Mouse (Mus musculus): ENCODE results near the gene 1700007K13Rik. TPM values are rescaled to one million over a fixed set of nuclear protein-coding genes. Genes with fewer than 3 reads are reported as not detected.
"Not testable (repeated sequence)": the region's sequence is repeated elsewhere in the genome, so short reads cannot be mapped to it uniquely, and the experiment has no call there.

The 1700007K13Rik gene
- polyA plus RNA-seq, 1 experiment from 2014 or later = 3.6 TPM

GRCm38 (mm10) chr2:28495801-28496595, 29.9 kb upstream of the 1700007K13Rik start:
- no peaks in the 10 kb centered on the region for H3K36me3 ChIP-seq
- H3K27me3 ChIP-seq (ENCODE audit: insufficient read depth, poor library complexity, severe bottlenecking) = no peaks in the 10 kb centered on the region
- WGBS = 85% methylated on average over 16 of the region's 16 CpGs
- no peak overlapping the region for H3K27ac ChIP-seq
- H3K9me3 ChIP-seq = no peaks in the 10 kb centered on the region
- no peak overlapping the region for H3K4me3 ChIP-seq
- DNase-seq (ENCODE audit: low spot score) = no peak
- H3K4me1 ChIP-seq (replicated peaks) = peaks cover 13% of the 10 kb centered on the region

GRCm38 (mm10) chr2:28495207-28495756, 29.1 kb upstream of the 1700007K13Rik start:
- no peak for DNase-seq (ENCODE audit: low spot score)
- no peaks in the 10 kb centered on the region for H3K27me3 ChIP-seq (ENCODE audit: insufficient read depth, poor library complexity, severe bottlenecking)
- no peak overlapping the region for H3K27ac ChIP-seq
- H3K4me3 ChIP-seq = no peak overlapping the region
- WGBS = 84% methylated on average over 14 of the region's 14 CpGs
- H3K9me3 ChIP-seq = no peaks in the 10 kb centered on the region
- peaks cover 13% of the 10 kb centered on the region for H3K4me1 ChIP-seq (replicated peaks)
- no peaks in the 10 kb centered on the region for H3K36me3 ChIP-seq

GRCm38 (mm10) chr2:28494521-28494920, 28.4 kb upstream of the 1700007K13Rik start:
- Histone ChIP-seq H3K27me3 (ENCODE audit: insufficient read depth, poor library complexity, severe bottlenecking) (no peaks in the 10 kb centered on the region), H3K27ac (no peak overlapping the region), H3K36me3 (no peaks in the 10 kb centered on the region), H3K4me3 (no peak overlapping the region), H3K4me1 (replicated peaks) (peaks cover 13% of the 10 kb centered on the region), H3K9me3 (no peaks in the 10 kb centered on the region)
- DNase-seq (ENCODE audit: low spot score) = no peak
- 86% methylated on average over 2 of the region's 2 CpGs for WGBS

GRCm38 (mm10) chr2:28483861-28484260, 17.7 kb upstream of the 1700007K13Rik start:
- Histone ChIP-seq H3K4me3 (no peak overlapping the region), H3K27ac (no peak overlapping the region), H3K4me1 (replicated peaks) (no peaks in the 10 kb centered on the region), H3K9me3 (no peaks in the 10 kb centered on the region), H3K36me3 (no peaks in the 10 kb centered on the region), H3K27me3 (ENCODE audit: insufficient read depth, poor library complexity, severe bottlenecking) (no peaks in the 10 kb centered on the region)
- 82% methylated on average over 2 of the region's 2 CpGs for WGBS
- DNase-seq (ENCODE audit: low spot score) = no peak

GRCm38 (mm10) chr2:28479208-28480204, 13.4 kb upstream of the 1700007K13Rik start:
- H3K4me1 ChIP-seq (replicated peaks) = no peaks in the 10 kb centered on the region
- H3K27me3 ChIP-seq (ENCODE audit: insufficient read depth, poor library complexity, severe bottlenecking) = no peaks in the 10 kb centered on the region
- no peak overlapping the region for H3K4me3 ChIP-seq
- no peak overlapping the region for H3K27ac ChIP-seq
- WGBS = 85% methylated on average over 20 of the region's 20 CpGs
- no peaks in the 10 kb centered on the region for H3K36me3 ChIP-seq
- DNase-seq (ENCODE audit: low spot score) = no peak
- H3K9me3 ChIP-seq = no peaks in the 10 kb centered on the region

GRCm38 (mm10) chr2:28477993-28478392, 11.9 kb upstream of the 1700007K13Rik start:
- H3K4me1 ChIP-seq (replicated peaks); H3K4me3 ChIP-seq; H3K36me3 ChIP-seq; H3K9me3 ChIP-seq; DNase-seq (ENCODE audit: low spot score); H3K27me3 ChIP-seq (ENCODE audit: insufficient read depth, poor library complexity, severe bottlenecking); H3K27ac ChIP-seq: not testable (repeated sequence)
- 87% methylated on average over 5 of the region's 5 CpGs for WGBS

GRCm38 (mm10) chr2:28472011-28472410, 5.9 kb upstream of the 1700007K13Rik start:
- WGBS = 90% methylated on average over 8 of the region's 8 CpGs
- H3K4me1 ChIP-seq (replicated peaks) = peaks cover 15% of the 10 kb centered on the region
- H3K4me3 ChIP-seq; H3K27me3 ChIP-seq (ENCODE audit: insufficient read depth, poor library complexity, severe bottlenecking); H3K27ac ChIP-seq; DNase-seq (ENCODE audit: low spot score): not testable (repeated sequence)
- peaks cover 47% of the 10 kb centered on the region for H3K36me3 ChIP-seq
- H3K9me3 ChIP-seq = peaks cover 11% of the 10 kb centered on the region; the same call in 1 of the 2 replicates

GRCm38 (mm10) chr2:28470591-28470990, 4.5 kb upstream of the 1700007K13Rik start:
- Histone ChIP-seq H3K9me3 (peaks cover 11% of the 10 kb centered on the region; the same call in 1 of the 2 replicates), H3K27me3 (ENCODE audit: insufficient read depth, poor library complexity, severe bottlenecking) (peaks cover 5% of the 10 kb centered on the region; the same call in 1 of the 2 replicates), H3K4me1 (replicated peaks) (peaks cover 27% of the 10 kb centered on the region), H3K36me3 (peaks cover 47% of the 10 kb centered on the region), H3K4me3 (no peak overlapping the region), H3K27ac (no peak overlapping the region)
- no peak for DNase-seq (ENCODE audit: low spot score)
- WGBS = 88% methylated on average over 2 of the region's 2 CpGs

- H3K36me3 ChIP-seq = peaks cover 47% of the 10 kb centered on the region
Measured at GRCm38 (mm10) chr2:28469461-28469860, 3.3 kb upstream of the 1700007K13Rik start.

GRCm38 (mm10) chr2:28468486-28469225, 2.5 kb upstream of the 1700007K13Rik start:
- H3K4me1 ChIP-seq (replicated peaks) = peaks cover 37% of the 10 kb centered on the region
- no peak for DNase-seq (ENCODE audit: low spot score)
- 56% methylated on average over 18 of the region's 18 CpGs for WGBS
- peak overlapping the region; percentile 99 for H3K4me3 ChIP-seq
- peaks cover 19% of the 10 kb centered on the region for H3K27me3 ChIP-seq (ENCODE audit: insufficient read depth, poor library complexity, severe bottlenecking)
- H3K36me3 ChIP-seq = peaks cover 47% of the 10 kb centered on the region
- H3K9me3 ChIP-seq = peaks cover 11% of the 10 kb centered on the region; the same call in 1 of the 2 replicates
- H3K27ac ChIP-seq = peak overlapping the region; percentile 97

More at GRCm38 (mm10) chr2:28469461-28469860, 3.3 kb upstream of the 1700007K13Rik start:
- Histone ChIP-seq H3K4me1 (replicated peaks) (peaks cover 37% of the 10 kb centered on the region), H3K9me3 (peaks cover 11% of the 10 kb centered on the region; the same call in 1 of the 2 replicates), H3K27me3 (ENCODE audit: insufficient read depth, poor library complexity, severe bottlenecking) (peaks cover 16% of the 10 kb centered on the region), H3K27ac (no peak overlapping the region), H3K4me3 (no peak overlapping the region)
- WGBS = 97% methylated on average over 14 of the region's 14 CpGs
- DNase-seq (ENCODE audit: low spot score) = no peak

- peaks cover 19% of the 10 kb centered on the region for H3K27me3 ChIP-seq (ENCODE audit: insufficient read depth, poor library complexity, severe bottlenecking)
- peaks cover 37% of the 10 kb centered on the region for H3K4me1 ChIP-seq (replicated peaks)
- H3K4me3 ChIP-seq = peak within 1 kb of the TSS; percentile 99
- DNase-seq (ENCODE audit: low spot score) = peak; percentile 91
- peaks cover 43% of the 10 kb centered on the region for H3K36me3 ChIP-seq
- H3K9me3 ChIP-seq = peaks cover 8% of the 10 kb centered on the region; the same call in 1 of the 2 replicates
- WGBS = under 1% methylated on average over 52 of the region's 52 CpGs
- H3K27ac ChIP-seq = peak within 1 kb of the TSS; percentile 97
Measured at GRCm38 (mm10) chr2:28467860-28468485, 1.8 kb upstream of the 1700007K13Rik start, which contains the start of gene Mrps2. TSS of gene Mrps2 (plus strand) at chr2:28468066.
